Mouse (Mus musculus) spleen, postnatal 36 days (tissue): ENCODE data around the gene Xxylt1.
A peak's percentile ranks its signal among the peaks of the same experiment; 100 is the strongest.

ENCODE experiments used
- DNase-seq, 2 experiments: peaks; one replicate each; pipeline ENCODE4 v3.0.0; 2022; ENCODE audit warnings: low spot score in 2 of 2, mixed read lengths in 1 of 2

Gene Xxylt1

DNA sequence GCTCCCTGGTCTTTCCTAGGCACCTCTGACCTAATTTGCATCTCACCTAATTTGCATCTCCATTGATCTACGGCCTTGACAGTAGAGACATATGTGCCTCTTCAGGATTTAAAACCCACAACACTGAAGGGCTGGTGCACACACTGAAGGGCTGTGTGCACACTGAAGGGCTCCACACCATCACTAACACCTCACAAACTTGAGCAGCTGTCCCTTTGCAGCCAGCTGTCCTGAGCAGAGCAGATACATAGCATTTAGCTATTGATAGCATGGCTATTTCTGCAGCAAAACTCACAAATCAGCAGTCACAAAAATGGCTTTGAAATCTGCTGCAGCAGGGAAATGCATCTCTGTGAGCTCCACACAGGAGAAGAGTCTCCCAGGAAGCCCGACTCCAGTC is 90.6 kb downstream of the Xxylt1 start:
- no peak for DNase-seq

DNA sequence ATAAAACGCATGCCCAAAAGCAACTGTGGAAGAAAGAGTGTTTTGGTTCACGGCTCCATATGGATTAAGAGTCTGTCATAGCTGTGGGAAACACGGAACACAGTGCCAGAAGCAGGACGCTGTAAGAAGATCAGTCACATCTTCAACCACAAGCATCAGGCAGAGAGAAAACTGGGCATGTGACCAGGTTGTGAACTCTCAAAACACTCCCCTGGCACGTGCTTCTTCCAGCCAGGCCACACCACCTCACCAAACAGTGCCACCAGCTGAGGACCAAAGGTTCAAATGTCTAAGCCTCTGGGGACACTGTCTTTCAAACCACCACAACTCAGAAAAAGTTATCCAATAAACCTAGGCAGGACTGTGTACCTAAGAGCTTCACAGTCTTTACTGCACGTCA is 93.0 kb downstream of the Xxylt1 start:
- DNase-seq, result no peak

DNA sequence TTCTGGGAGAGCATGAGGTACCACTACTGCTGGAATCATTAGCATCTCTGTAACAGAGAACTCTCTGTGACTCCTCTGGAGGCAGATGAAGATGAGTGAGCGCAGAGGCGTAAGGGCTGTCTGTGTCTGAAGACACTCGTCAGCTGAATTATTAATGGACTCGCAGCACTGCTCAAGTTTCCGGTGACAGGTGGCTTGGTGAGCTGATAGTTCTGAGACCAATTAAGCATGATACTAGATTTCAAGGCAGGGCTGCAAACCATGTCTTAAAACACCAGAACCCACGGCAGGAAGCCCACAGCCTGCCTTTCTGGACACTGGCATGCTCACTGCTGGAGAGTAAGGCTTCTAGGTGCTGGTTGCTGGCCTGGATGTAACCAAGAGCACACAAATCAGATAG is 93.5 kb downstream of the Xxylt1 start:
- DNase-seq, result no peak

DNA sequence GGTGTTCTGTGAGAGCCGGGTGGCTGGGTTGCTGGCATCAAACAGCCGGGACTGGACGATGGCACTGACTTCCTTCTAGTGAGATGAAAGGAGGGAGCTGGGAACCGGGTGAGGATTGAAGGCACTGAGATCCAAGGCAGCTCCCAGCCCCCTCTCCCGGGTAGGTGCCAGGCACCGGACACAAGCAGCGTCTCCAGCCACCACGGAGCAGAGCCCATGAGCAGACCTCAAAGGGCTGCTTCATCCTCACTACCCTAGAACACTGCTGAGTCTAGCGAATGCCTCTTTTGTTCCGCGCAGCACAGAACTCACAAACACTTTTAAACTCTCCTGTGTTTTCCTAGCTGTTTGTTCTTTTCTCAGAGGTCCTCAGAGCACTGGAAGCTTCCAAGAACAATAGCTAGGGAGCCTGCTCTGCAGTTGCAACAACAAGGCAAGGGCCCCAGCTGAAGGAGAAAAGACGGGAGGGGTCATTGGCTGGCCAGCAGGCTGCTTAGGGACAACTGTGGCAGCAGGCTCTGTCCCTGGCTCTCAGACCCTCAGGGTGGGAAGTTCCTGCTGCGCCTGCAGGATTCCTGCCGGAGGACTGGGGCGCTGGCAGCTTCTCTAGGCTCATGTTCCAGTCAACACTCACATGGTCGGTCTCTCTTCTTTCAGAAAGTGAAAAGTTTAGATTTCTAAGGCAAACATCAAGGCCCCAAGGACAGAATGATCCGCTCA is 96.2 kb downstream of the Xxylt1 start:
- no peak for DNase-seq

DNA sequence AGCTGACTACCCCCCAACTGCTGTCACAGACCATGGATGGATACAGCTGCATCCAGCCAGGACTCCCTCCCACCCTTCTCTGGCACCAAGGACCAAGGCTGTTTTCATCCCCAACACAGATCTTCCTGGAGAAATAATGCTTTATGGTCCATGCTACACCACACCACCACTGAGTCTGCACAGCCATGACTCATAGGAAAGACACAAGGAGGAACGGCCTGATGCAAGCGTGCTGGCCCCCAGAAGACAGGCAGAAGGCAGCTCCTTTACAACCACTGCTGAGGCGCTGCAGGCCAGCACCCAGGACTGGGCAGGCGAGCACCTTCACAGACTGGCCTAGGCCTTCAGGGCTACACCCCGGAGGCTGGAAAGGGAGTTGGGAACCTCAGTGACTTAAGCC is 97.1 kb downstream of the Xxylt1 start:
- no peak for DNase-seq

DNA sequence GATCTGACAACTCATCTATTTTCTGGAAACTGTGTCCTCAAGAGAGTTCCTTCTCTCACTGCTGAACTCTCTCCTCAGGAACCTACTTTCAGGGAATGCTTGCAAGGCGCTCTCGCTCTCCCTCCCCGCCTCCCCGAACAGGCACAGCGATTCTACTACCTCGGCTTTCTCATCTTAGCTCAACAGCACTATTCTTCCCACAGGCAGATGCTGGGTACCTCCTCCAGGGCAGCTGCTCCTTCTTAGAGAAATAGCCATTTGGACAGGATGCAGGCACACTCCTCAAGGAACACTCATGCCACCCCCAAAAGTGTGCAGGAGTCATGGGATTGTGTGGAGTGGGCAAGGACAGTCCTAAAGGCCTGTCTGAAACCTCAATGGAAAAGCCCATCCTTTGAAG is 97.5 kb downstream of the Xxylt1 start:
- DNase-seq, result no peak

DNA sequence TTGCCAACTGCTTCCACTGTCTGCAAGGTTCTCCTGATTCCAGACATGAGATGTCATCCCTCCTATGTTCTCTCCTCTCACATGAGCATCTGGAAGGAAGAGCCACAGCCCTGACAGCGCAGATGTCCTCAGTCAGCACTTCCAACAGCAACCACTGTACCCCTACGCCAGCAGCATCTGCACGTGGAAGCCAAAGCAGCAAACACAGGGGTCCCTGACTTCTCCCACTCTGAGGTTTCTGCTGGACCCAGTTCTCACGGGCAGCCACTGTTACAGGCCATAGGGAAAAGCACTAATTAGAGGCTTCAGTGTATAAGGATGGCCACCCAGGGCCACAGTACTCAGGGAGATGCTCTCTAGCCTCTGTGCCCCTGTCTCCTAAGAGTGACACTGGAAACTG is 98.0 kb downstream of the Xxylt1 start:
- DNase-seq, result no peak

DNA sequence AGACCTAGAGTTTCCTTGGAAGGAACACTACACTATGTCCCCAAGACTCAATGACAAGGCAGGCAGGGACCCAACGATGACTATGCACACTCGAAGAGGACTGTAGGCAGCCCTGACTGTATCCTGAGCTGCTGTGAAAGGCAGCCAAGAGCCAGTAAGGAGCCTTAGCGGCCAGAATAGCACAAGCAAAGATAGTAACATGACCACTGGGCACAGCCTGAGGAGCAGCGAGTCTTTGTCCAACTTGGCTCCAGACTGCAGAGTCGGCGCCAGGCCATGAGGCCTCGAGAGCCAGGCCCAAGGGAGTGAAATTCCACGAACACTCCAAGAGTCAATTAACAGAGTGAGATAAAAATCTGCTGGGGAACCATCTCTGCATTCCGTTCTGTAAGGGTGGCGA is 99.9 kb downstream of the Xxylt1 start:
- DNase-seq, result no peak

DNA sequence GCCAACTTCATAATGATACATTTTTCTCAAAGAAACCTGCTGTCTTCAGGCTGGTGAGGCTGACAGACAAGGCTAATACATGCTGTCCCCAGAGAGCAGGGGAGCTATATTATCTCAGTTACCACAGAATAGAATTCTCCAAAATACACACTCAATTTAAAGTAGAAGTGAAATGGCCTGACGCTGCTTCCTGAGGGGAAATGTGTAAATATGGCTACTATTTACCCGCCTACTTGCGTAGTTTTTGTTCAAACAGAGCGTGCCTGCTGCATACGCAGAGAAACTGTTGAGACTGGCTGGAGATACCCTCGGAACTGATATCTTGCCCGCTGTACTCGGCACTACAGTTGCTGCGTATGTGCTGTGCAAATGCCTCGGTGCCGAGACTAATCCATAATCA is 101.3 kb downstream of the Xxylt1 start:
- DNase-seq, result no peak

DNA sequence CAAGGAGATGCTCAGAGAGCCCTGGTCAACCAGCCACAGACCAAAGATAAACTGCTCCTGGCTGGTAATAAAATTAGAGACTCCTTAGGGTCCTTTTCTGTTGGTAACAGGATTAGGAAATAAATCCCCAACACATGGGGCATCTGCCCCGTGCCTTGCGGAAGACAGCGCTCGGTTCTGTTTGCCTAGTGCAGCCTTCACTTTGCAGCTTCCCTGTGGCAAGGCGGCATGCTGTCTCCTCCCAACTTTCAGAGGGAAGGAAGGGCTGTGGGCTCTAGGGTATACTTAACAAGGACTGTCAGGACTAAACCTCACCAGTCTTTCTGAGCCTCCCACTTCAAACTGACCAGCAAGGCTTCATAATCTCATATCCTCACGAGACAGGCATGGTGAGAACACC is 103.5 kb downstream of the Xxylt1 start:
- no peak for DNase-seq

DNA sequence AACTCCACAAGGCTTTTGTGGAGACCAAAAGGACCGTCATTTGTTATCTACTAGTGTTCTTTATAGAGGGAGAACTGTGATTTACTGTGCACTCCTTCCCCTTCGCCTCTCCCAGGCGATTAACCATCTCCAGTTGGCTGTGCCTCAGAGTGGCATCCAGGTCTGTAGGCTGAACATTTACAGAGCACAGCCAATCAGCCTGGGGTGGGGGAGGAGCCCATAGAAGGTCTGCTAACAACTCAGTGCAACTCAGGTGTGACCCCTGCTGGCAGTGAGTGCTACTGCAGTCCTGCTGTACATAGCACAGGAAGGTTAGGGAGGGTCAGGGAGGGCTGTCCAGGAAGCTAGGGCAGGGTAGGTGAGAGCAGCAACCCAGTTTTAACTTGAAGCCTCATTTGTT is 104.0 kb downstream of the Xxylt1 start:
- peak; percentile 90 to 91 for DNase-seq

DNA sequence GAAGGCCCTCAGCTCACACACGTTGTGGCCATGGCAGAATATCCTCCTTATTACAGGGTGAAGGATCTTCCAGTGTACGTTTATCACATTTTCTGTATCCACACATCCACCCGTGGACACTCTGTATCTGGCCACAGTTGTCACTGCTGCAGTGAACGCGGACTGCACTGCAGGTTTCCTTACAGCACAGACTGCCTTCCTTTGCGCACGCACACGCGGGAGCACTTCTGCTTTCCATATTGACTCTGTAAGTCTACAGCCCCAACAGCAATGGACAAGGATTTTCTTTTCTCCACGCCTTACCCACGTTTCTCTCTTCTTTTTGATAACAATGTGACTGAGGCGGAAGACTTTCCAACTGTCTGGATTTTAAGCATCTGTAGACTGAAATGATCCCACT is 106.7 kb downstream of the Xxylt1 start:
- DNase-seq, result peak; percentile 39 to 59

DNA sequence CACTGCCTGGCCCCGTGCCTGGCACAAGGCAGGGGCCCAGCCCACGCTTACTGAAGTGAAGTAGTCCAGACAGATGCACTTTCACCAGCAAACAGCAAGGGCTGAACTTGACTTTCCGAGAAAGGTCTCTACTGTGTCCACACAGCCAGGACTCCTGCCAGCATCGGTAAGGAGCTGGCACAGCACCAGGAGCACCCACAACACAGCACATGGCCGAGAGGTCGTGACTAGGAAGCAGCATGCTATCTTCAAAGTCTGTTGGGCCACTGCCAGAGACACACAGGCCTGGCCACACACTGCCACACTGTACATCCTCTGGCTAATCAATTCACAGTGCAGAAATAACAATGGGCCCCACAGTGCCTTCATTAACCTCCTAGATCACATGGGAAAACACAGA is 107.8 kb downstream of the Xxylt1 start:
- no peak for DNase-seq

DNA sequence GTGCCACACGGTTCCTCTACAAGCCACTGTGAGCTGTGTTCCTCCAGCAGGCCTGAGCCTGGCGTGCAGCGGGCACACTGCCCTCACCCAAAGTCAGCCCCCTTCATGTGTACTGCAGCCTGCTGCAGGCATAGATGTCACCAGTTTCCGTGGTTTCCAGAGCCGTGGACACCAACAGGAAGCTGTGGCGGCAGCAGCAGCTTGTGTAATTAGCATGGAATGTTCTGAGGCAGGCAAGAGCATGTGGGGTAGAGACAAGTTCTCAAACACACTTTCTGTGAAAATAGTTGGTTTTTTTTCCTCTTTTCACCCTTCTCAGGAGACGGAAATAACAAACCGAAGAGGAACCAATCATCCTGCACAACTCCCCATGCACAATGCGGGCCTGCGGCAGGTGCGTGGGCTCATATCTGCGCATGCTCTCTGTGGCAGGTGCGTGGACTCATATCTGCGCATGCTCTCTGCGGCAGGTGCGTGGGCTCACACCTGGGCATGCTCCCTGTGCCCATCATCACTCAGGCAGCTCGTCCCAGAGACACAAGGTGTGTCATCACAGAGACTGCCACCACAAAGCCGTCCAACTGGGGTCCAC is 109.2 kb downstream of the Xxylt1 start:
- peak; percentile 47 to 53 for DNase-seq

DNA sequence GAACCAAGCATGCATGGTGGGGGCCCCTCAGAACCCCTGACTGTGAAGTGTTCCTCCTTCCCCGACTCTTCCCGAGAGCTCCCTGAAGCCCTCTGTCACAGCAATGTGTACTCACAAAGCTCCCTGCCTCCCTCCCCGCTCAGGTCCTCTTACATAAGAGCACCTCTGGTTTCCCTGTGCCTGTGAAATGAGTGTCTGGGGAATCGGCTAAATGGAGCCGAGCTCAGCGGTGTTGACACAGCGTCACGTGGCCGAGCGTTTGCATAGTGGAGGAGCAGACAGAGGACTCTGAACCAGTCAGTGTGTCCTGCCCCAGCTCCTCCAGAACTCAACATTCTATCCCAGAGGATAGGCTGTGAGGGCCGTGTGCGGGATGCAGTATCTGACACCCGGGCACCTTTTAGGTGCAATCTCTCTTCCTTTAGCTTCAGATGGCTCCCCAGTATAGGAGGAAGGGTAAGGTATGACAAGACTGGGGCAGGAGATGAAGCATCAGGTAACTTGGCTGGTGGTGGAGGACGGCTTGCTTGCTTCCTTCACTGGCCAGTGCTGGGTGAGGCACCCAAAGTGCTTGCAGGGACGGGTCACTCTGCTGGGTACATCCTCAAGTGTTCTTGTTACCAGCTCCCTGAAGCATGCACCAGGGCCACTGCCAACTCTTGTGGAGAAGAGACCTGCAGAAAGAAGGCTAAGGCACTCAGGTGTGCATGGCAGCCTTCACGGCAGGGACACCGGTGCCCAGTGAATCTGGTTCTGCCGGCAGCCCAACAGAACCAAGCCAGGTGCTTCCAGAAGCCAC is 111.8 kb downstream of the Xxylt1 start:
- DNase-seq, result no peak

DNA sequence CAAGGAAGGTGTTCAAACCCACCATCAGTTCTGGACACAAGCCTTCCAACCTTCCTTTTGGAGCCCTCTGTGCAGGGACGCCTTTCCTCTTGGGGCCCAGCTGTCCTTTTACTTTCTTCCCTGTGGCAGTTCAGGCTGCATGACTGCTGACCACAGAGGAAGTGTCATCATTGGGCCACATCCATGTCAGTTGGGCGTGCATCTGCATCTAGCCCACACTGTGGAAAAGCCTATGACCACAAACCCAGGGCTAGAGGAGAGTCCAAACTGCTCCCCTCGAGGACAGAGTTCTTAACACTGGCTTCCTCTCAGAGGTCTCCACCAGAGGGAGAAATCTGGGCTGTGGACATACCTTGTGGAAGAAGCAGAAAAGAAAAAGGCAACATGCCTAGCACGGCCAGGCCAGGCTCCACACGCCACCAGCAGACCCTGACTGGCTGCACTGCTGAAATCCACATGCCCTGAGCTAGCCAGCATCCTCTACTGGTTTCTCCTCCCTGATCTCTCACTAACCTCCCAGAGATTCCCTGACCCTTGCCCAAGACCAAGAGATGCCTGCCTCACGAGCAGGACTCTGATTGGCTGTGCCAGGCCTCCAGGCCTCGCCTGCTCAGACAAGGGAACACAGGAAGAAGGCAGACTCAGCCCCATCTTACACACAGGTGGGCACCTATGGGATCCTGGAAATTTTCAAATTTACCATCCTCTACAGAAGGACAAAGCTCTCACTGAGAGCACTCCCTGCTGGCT is 112.7 kb downstream of the Xxylt1 start:
- peak in 1 of 2 experiments; percentile 38 for DNase-seq

DNA sequence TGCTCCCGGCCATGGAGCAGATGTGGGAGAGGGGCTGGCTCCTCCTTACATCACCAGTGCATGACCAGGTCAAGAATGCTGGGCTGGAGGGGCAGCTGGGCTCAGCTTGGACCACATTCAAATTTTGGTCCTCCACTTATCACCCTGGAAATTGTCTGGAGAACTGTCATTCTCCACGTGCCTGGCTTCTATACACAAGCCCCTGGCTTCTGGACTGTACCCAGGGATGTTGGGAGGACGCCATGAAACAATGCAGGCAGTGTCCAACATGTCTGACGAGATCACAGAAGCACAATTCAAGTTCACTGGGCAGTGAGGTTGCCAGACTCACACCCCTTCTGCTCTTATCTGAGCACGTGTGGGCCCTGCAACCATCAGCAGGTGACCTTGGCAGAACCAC is 114.5 kb downstream of the Xxylt1 start:
- DNase-seq, result no peak

DNA sequence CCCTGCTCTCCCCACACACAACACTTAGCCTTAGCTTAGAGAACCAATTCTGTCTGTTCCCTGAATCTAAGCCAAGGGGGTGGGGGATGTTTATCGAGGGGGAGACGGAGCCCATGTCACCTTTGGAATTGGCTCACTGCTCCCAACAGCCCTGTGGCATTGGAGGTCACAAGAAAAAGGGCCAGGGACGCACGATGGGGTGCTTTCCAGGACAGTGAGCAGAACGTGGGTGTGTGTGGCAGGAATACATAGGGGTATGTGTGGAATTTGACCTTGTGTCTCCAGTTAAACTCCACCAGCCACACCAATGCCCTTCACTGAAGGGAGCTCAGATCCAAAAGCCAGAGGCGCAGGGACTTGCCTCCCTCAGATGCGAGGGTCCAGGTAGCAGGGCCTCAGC is 116.3 kb downstream of the Xxylt1 start:
- no peak for DNase-seq

DNA sequence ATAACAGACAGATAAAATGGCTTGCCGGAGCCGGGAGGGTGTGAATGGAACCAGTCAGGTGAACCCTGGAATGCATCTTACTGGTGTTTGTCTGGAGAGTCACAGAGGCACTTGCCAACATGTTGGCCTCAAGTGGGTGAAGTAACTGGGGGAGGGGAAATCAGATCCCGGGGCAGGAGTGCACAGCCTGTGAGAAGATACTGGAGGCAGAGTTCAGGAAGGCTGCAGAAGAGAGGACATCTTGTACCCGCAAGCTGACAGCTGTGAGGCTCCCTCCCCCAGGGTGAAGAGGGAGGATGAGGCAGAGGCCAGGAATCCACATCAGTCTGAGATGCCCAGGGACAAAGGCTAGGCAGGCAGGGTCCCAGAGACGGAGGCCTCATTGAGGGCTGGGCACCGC is 116.8 kb downstream of the Xxylt1 start:
- no peak for DNase-seq

DNA sequence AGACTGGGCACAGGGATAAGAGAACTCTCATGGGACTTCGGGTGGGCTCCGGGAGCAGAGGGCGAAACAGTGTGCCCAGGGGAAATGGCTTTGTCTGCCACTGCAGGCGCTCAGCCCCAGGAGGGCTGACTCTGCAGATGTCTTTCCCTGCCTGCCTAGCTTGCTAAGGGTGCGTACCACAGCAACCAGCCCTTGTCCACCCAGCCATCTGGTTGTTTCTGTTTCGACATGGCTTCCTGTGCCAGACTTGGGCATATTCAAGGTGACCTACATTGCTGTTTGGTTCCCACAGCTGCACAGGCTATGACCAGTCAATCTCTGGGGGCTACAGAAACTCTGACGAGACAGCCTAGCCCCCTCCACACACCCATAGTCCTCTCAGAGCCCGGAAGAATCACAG is 118.7 kb downstream of the Xxylt1 start:
- DNase-seq, result peak; percentile 53 to 57

DNA sequence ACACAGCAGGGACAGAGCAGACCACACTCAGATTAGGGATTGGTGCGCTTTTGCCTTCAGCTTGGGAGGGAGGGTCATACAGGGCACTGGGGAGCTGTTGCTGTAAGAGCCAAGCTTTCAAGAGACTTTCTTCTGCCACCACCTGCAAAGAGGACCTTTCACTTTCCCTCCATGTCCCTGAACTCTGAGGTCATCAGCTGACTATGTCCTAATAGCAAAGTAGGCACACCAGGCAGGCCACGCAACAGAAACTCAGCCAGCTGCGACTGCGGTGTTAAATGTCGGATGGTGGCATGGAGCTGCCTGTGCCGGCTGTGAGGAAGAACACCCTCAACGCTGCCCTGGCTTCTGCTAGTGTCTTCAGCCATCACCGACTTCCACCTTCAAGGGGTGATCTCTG is 120.1 kb downstream of the Xxylt1 start:
- no peak for DNase-seq

DNA sequence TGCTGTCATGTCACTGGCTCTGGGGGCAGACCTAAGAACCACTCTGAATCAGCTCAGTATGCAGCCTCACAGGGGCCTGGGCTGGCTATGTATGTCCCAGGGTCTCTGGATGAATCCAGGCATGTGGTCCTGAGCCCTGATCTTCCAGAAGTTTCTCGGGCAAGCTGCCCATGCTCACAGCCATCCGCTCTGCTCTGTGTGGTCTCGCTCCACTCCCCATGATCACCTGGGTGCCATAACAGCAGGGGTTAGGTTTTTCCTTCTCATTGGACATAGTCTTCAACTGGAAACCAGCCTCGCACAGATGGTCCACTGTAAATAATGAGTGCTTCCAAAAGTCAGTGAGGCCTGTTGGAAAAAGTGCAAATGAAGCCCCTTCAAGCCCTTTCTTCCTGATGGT is 121.0 kb downstream of the Xxylt1 start:
- no peak for DNase-seq
